Mouse (Mus musculus) intestine, embryonic 15.5 days (tissue): ENCODE data around the gene Pola2. TPM values are rescaled to one million over a fixed set of nuclear protein-coding genes. Genes with fewer than 3 reads are reported as not detected.

Experiments
- polyA plus RNA-seq: library from polyadenylated mRNA; unstranded; fragments of >200 nt; fragmentation: Nextera tagmentation; extraction: Ambion mirVana; gene quantifications from 2 replicates; pipeline ENCODE4 v1.2.1, GENCODE M21; 2015

The Pola2 gene
- polyA plus RNA-seq, 1 experiment from 2014 or later, result 64.0 TPM

Other genes starting within 250 kb of the Pola2 start
- 38.6 and 40.1 TPM in 2 replicates for gene Ehbp1l1, start 237.9 kb downstream of the Pola2 start, polyA plus RNA-seq
- 68.7 and 69.6 TPM in 2 replicates for gene Fam89b, start 234.5 kb downstream of the Pola2 start, polyA plus RNA-seq
- 20.7 and 21.7 TPM in 2 replicates for gene Ltbp3, start 223.3 kb downstream of the Pola2 start, polyA plus RNA-seq
- 60.6 and 60.9 TPM in 2 replicates for gene Scyl1, start 192.8 kb downstream of the Pola2 start, polyA plus RNA-seq
- gene Frmd8, start 88.9 kb downstream of the Pola2 start, polyA plus RNA-seq, result 26.9 and 28.0 TPM in 2 replicates
- gene Slc25a45, start 86.4 kb downstream of the Pola2 start, polyA plus RNA-seq, result 3.5 and 4.2 TPM in 2 replicates
- gene Tigd3, start 70.1 kb downstream of the Pola2 start, polyA plus RNA-seq, result 1.9 and 2.7 TPM in 2 replicates
- 109 and 118 TPM in 2 replicates for gene Dpf2, start 51.2 kb downstream of the Pola2 start, polyA plus RNA-seq
- 11.9 and 12.4 TPM in 2 replicates for gene Cdc42ep2, start 39.4 kb downstream of the Pola2 start, polyA plus RNA-seq
- not detected in 2 replicates for gene Slc22a20, start 21.9 kb upstream of the Pola2 start, polyA plus RNA-seq
- 10.3 and 10.4 TPM in 2 replicates for gene Capn1, start 51.7 kb upstream of the Pola2 start, polyA plus RNA-seq
- 24.2 and 27.4 TPM in 2 replicates for gene Syvn1, start 82.4 kb upstream of the Pola2 start, polyA plus RNA-seq
- 72.7 and 78.4 TPM in 2 replicates for gene Mrpl49, start 93.6 kb upstream of the Pola2 start, polyA plus RNA-seq
- 876 and 881 TPM in 2 replicates for gene Fau, start 93.6 kb upstream of the Pola2 start, polyA plus RNA-seq
- gene Znhit2, start 97.0 kb upstream of the Pola2 start, polyA plus RNA-seq, result 30.1 and 31.9 TPM in 2 replicates
- 34.8 and 34.9 TPM in 2 replicates for gene Tm7sf2, start 104.2 kb upstream of the Pola2 start, polyA plus RNA-seq
- gene Vps51, start 113.0 kb upstream of the Pola2 start, polyA plus RNA-seq, result 61.2 and 64.5 TPM in 2 replicates
- gene Tmem262, start 115.8 kb upstream of the Pola2 start, polyA plus RNA-seq, result not detected in 2 replicates
- 1.3 and 2.2 TPM in 2 replicates for gene Gm28374, start 118.1 kb upstream of the Pola2 start, polyA plus RNA-seq
- 58.5 and 61.3 TPM in 2 replicates for gene Zfpl1, start 120.8 kb upstream of the Pola2 start, polyA plus RNA-seq
- 32.3 and 32.9 TPM in 2 replicates for gene Cdca5, start 120.8 kb upstream of the Pola2 start, polyA plus RNA-seq
- gene AC131692.1, start 130.2 kb upstream of the Pola2 start, polyA plus RNA-seq, result 0.18 and 0.37 TPM in 2 replicates
- 28.9 and 38.8 TPM in 2 replicates for gene Naaladl1, start 141.6 kb upstream of the Pola2 start, polyA plus RNA-seq
- gene Sac3d1, start 154.4 kb upstream of the Pola2 start, polyA plus RNA-seq, result 44.3 and 44.7 TPM in 2 replicates
- gene Snx15, start 164.1 kb upstream of the Pola2 start, polyA plus RNA-seq, result 31.7 and 33.8 TPM in 2 replicates
- 0.80 and 1.3 TPM in 2 replicates for gene Batf2, start 176.8 kb upstream of the Pola2 start, polyA plus RNA-seq
- gene Arl2, start 177.3 kb upstream of the Pola2 start, polyA plus RNA-seq, result 99.2 and 103 TPM in 2 replicates
- not detected in 2 replicates for gene Majin, start 220.2 kb upstream of the Pola2 start, polyA plus RNA-seq